Mouse (Mus musculus) right cerebral cortex, postnatal 4 days (tissue): ENCODE results near the gene Pdhb.

Experiments used
- DNase-seq: peaks from one replicate; pipeline ENCODE4 v3.0.0-alpha.2; 2022

Pdhb gene

DNA sequence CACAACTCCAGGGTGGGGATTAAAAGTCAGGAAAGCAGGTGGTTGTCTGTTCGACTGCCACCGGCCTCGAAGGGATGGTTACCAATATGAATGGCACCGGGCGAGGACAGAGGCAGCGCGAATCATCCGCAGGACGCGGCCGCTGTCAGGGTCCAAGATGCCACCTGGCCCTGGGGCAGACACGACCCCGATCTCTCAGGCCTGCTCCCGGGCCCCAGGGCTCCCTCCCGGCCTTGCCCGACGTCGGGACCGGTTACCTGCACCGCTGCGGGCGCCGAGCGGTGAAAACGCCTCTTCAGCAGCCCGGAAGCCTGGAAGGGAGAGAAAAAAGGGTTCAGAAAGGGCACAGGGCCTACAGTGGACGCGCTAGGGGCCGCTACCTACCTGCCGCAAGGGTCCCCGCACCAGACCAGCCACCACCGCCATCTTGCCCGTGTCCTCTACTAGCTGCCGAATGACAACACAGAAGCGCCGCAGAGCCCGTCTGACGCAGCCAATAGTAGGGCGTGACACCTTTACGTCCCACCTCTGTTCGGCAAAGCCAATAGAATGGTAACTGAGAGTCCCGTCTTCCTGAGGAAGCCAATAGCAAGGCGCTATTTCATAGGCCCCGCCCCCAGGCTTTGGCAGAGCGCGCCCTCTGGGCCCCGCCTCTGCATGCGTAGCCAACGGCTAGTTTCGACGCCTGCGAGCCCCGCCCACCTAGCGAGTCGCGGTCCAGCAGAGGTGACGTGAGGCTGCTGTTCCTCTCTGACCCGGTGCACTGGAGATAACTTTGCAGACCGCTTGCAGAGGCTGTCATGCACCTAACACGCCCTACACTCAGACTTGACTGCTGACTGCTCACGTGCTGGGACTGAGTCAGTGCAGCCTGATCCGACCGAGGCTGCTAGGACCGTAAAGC, at the start of gene Pdhb:
TSS of gene Pdhb (minus strand) at position 519 of the 904 bp plus-strand sequence.
- peak; percentile 97 for DNase-seq

DNA sequence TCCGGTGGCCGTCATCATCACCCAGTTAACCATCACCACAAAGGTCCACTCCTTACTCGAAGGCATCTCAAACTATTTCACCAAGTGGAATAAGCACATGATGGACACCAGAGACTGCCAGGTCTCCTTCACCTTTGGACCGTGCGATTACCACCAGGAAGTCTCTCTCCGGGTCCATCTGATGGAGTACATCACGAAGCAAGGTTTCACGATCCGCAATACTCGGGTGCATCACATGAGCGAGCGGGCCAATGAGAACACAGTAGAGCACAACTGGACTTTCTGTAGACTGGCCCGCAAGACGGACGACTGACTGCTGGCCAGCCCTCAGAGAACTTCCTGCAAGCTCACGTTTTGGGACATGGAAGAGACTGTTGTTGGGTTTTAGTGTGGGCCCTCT, 49.7 kb upstream of the Pdhb start:
- DNase-seq = no peak

- DNase-seq = no peak
These were observed 48.1 kb upstream of the Pdhb start for GRCm38 (mm10) chr14:8220912-8221311.

GRCm38 (mm10) chr14:8220306-8220705, 47.5 kb upstream of the Pdhb start:
- no peak for DNase-seq

- no peak for DNase-seq
These were observed 47.1 kb upstream of the Pdhb start for GRCm38 (mm10) chr14:8219876-8220275.

DNA sequence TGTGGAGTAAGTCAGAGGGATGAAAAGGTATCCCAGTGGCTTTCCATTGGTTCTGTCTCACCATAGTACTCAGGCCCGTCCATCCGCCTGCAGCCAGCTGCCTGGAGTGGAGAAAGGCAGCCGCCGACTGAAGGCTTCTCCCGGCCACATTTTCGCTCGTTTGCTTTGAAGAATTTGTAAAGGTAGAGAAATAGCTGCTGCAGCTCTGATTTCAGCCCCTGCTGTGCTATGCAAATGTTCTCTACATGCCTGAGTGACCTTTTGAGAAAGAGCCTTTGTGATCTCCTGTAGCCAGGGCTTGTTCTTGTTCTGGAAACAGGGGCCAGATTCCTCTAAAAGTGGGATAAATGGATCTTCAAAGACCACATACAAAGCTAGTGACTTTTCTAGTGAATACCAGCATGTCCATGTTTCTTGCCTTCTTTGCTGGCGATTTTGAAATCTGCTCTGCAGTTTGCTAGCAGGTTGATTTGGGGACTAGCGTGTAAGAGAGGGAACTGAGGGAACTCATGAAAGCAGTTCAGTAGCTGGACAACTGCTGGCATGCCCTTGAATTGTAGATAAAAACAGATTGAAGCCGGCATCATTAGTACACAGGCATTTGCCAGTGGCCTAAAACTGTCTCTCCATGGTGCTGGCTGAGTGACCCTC, 46.0 kb upstream of the Pdhb start:
- DNase-seq = no peak

- peak; percentile 26 for DNase-seq
These were observed 45.4 kb upstream of the Pdhb start for GRCm38 (mm10) chr14:8218238-8218637.

GRCm38 (mm10) chr14:8216100-8216499, 43.3 kb upstream of the Pdhb start:
- no peak for DNase-seq

DNA sequence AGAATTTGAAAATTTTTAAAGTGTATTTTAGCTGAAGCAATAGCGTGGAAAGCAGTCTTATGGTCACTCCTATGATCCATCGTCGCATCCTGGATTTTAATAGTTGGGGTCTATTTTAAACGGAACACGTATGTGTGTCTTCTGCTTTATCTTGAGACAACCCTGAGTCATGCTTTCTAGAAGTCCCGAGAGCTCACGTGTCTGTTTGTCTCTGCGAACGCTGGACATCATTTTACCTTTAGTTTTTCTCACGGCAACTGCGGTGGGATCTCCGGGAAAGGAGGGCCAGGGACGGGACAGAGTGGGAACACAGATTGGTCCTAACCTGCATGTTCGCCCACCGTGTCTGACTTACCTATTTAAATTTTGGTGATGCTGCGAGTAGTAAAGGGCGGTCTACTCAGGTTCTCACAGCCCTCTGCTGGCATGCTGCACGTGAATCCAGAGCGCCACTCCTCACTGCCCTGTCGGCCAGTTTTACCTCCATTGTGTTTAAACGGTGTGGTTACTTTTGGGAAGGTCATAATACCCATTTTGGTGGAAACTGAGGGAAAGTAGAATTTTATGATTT, 42.5 kb upstream of the Pdhb start:
- DNase-seq = no peak

- peak; percentile 80 for DNase-seq
These were observed 41.7 kb upstream of the Pdhb start for GRCm38 (mm10) chr14:8214299-8215207.

DNA sequence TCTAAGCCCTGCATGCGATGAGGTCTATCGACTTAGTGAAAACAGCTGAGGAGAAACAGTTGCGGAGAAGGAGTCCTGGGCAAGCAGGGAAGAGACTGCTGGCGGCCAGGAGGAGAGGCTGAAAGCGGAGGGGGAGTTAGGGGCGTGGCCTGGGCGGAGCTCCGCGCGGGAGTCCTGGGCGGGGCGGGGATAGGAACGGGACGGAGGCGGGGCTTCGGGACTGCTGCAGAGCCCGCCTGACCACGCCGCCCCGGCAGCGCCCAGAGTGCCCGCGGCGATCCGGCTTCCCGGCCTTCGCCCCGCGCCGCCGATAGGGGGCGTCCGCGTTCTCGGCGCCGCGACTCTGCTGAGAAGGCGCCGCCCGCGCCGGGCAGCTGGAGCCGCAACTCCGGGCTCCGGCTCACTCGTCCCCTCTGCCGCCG, 41.0 kb upstream of the Pdhb start, which contains the start of gene Kctd6:
TSS of gene Kctd6 (plus strand) at position 338 of the 422 bp plus-strand sequence.
- peak; percentile 97 for DNase-seq

GRCm38 (mm10) chr14:8212996-8213395, 40.2 kb upstream of the Pdhb start:
- DNase-seq = no peak

DNA sequence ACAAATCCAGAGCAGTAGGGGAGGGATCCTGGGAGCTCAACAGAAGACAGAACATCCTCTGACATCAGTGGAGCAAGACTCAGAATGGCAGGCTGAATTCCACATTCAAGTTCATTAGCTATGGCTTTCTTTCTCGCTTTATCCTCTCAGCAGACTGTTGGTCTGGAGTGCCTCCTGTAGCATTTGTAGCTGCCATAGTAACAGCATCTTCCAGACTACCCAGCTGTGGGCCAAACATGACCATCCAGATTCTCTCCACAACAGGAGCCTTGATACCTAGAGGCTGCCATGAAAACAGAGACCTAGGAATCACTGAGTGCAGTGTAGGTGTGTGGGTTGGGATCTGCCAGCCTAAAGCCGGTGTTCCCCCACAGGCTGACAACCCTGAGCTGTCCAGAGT, 37.1 kb upstream of the Pdhb start:
- DNase-seq = no peak

GRCm38 (mm10) chr14:8208876-8209275, 36.1 kb upstream of the Pdhb start:
- peak; percentile 43 for DNase-seq

DNA sequence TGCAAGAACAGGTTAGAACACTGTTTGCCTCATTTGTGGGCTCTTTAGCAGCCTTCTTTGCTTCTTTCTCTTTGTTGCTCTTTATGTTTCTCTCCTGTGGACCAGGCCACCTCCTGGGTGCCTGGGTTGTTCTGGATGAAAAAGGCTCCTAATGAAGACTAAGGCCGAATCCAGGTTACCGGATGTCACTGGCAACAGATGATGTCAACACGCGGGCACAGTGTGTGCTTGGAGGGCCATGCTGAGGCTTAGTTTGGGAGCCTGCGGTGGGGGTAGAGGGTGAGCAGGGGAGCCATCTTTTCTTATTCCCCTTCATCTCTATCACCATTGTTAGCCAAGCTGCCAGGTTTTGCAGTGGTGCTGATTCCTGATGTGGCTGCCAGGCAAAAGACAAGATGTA, 34.7 kb upstream of the Pdhb start:
- no peak for DNase-seq

- no peak for DNase-seq
These were observed 34.3 kb upstream of the Pdhb start for GRCm38 (mm10) chr14:8207105-8207504.

- DNase-seq = no peak
These were observed 33.5 kb upstream of the Pdhb start for GRCm38 (mm10) chr14:8206179-8206910.

DNA sequence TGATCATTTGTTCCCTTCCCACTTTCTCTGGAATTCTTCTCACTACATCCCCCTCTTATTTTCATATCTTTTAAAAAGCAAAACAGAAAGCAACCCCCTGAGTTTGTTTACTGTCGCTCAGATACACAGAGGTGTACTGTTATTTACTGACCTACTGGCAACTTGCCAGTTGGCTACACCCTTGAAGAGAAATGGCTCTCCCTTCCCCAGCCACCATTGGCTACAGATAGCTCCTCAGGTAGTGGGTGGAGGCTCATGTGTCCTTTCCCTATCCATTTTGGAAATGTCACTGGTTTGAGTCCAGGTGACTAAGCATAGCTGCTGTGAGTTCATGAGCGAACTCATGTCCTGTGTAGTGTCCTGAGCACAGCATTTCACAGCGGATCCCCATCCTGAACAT, 28.9 kb upstream of the Pdhb start:
- no peak for DNase-seq

GRCm38 (mm10) chr14:8200769-8201168, 27.9 kb upstream of the Pdhb start:
- DNase-seq = no peak

DNA sequence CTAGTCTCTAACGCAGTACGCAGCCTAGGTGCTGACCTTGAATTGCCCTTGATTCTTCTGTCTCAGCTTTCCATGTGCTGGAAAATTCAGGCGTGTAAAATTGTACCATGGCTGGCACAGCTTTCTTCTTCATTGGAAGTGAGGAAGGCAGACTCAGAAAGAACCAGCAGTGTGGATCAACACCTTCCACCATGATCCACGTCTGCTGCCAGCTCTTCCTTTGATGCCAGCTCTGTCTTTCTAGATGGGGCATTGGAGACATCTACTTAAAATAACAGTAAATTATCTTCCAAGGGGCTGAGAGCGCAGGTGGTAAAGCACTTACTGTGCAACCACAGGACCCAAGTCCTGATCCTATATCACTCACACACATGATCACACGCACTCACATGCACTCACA, 19.9 kb upstream of the Pdhb start:
- no peak for DNase-seq

GRCm38 (mm10) chr14:8191331-8191965, 18.6 kb upstream of the Pdhb start:
- DNase-seq = no peak
